Mouse (Mus musculus) hindbrain, embryonic 10.5 days (tissue): ENCODE data around the gene Syk. TPM values are rescaled to one million over a fixed set of nuclear protein-coding genes. Genes with fewer than 3 reads are reported as not detected.

ENCODE experiments used
- DNase-seq: peaks from one replicate; pipeline ENCODE4 v3.0.0-alpha.2; 2017; ENCODE audit warnings: low spot score
- H3K27ac ChIP-seq: fragments of 300-500 bp; sonication (generic); 2 replicates; pipeline ENCODE4 v1.5.1; 2016; ENCODE audit warnings: mild to moderate bottlenecking, moderate library complexity
- H3K27me3 ChIP-seq: fragments of 300-500 bp; sonication (generic); 2 replicates; pipeline ENCODE4 v1.6.1; 2016; ENCODE audit warnings: mild to moderate bottlenecking; ENCODE audit not compliant: poor library complexity, insufficient read depth, severe bottlenecking
- H3K36me3 ChIP-seq: fragments of 300-500 bp; sonication (generic); 2 replicates; pipeline ENCODE4 v1.6.1; 2016; ENCODE audit warnings: mild to moderate bottlenecking, moderate library complexity
- H3K4me1 ChIP-seq: fragments of 300-500 bp; sonication (generic); replicated peaks from 2 replicates; pipeline ENCODE4 v1.6.1; 2016; ENCODE audit warnings: mild to moderate bottlenecking
- H3K4me3 ChIP-seq: fragments of 300-500 bp; sonication (generic); 2 replicates; pipeline ENCODE4 v1.5.1; 2016; ENCODE audit warnings: mild to moderate bottlenecking, moderate library complexity
- H3K9me3 ChIP-seq: fragments of 300-500 bp; sonication (generic); 2 replicates; pipeline ENCODE4 v1.6.1; 2016; ENCODE audit warnings: mild to moderate bottlenecking, moderate library complexity
- WGBS: fragments of 180-500 bp; shearing (Covaris S2); methylation state at CpG from one replicate; pipeline ENCODE4 v1.1.7; 2016; 5-methylcytosine and 5-hydroxymethylcytosine counted together
- polyA plus RNA-seq: library from polyadenylated mRNA; unstranded; fragments of >200 nt; fragmentation: Nextera tagmentation; extraction: Ambion mirVana; gene quantifications from 2 replicates; pipeline ENCODE4 v1.2.1, GENCODE M21; 2016

Syk gene
- polyA plus RNA-seq, 1 experiment from 2014 or later = 3.3 TPM

DNA sequence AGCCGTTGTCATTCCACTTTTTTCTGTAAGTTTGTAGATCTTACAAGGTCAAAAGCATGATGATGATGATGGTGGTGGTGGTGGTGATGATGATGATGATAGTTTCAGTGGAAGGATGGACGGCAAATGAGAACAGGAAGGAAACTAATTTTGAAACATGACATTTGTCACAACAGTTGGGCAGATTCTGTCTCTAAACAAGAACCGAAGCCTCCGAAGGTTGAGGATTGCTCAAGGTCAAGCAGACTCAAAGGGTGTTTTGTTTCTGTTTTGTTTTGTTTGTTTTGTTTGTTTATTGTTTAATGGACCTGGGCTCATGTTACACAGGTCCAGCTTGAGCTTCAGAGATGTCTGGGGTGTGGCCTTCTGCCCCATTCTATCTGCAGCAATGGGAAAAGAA, 6.1 kb downstream of the Syk start:
- Histone ChIP-seq H3K4me1 (peaks cover 5% of the 10 kb centered on the region), H3K27ac (no peak overlapping the region), H3K4me3 (no peak overlapping the region), H3K9me3 (peaks cover 4% of the 10 kb centered on the region; the same call in 1 of the 2 replicates), H3K27me3 (0 out of 2 replicates have a peak, but pooled peaks cover 10% of the 10 kb centered on the region), H3K36me3 (no peaks in the 10 kb centered on the region)
- 87% methylated on average over 4 of the region's 4 CpGs for WGBS
- no peak for DNase-seq

DNA sequence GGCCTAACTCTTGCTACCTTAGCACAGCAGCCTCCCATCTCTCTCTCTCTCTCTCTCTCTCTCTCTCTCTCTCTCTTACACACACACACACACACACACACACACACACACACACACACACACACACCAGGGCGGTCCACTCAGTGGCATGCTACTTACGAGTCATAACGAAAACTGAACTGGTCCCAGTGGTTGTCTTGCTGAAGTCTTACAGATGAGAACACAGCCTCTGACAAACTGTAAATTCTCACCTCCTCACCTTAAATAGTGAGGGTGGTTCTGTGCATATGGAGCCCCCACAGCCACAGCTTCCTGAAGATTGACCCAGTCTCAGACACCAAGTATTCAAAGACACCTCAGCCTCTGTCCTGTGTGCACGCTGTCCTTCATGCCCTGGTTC, 8.9 kb downstream of the Syk start:
- DNase-seq = no peak
- no peak overlapping the region for H3K27ac ChIP-seq
- H3K36me3 ChIP-seq = no peaks in the 10 kb centered on the region
- H3K4me3 ChIP-seq = no peak overlapping the region
- 0 out of 2 replicates have a peak, but pooled peaks cover 1% of the 10 kb centered on the region for H3K27me3 ChIP-seq
- 0 out of 2 replicates have a peak, but pooled peaks cover 9% of the 10 kb centered on the region for H3K4me1 ChIP-seq
- H3K9me3 ChIP-seq = peaks cover 4% of the 10 kb centered on the region; the same call in 1 of the 2 replicates
- WGBS = 97% methylated on average over 4 of the region's 4 CpGs

DNA sequence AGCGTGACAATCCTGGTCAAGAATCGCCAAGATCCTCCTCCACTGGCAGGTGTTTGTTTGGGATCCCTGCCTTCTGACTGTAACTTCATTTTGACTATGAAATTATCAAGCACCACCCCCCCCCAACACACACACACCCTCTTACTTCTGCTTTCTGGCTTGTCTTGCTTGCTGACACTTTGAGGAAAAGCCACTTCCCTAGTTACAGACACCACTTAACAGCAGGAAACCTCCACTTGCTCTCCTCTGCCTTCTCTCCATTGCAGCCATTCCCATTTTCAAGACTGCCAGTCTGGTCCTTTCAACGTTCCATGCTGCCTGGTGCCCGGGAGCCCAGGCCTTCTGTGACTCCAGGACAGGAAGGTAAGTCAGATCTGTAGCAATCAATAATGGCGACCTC, 13.7 kb downstream of the Syk start:
- 0 out of 2 replicates have a peak overlapping the region, but pooled peaks have one; percentile 40 for H3K27ac ChIP-seq
- 0 out of 2 replicates have a peak, but pooled peaks cover 12% of the 10 kb centered on the region for H3K4me1 ChIP-seq
- DNase-seq = no peak
- H3K9me3 ChIP-seq = peaks cover 8% of the 10 kb centered on the region; the same call in 1 of the 2 replicates
- 83% methylated on average over 5 of the region's 5 CpGs for WGBS
- H3K4me3 ChIP-seq = no peak overlapping the region
- H3K36me3 ChIP-seq = no peaks in the 10 kb centered on the region
- no peaks in the 10 kb centered on the region for H3K27me3 ChIP-seq

DNA sequence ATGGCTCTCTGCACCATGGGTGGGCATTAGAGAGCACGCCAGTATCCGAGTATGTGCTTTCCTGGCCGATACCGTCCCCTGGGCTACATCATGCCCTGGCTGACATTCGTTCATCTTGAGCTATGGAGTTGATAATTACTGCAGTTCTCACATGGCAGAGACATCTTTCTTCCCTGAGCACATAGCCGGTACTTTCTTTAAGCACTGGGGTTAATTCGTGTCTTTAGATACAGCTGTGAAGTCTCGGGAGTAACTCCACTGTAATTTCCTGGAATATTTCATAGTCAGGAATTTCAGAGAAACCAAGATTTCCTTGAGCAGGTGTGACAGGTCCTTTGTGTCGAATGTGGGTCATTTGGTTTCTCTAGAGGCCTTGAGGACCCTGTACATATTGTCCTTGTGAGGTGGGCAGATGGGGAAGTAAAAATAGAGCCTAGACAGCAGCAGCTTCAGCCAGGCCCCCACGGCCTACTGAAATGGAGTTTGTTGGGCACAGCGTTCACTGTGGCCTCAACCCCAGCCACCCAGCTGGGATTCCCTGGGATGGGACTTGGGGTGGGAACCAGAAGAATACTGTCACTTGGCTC, 14.2 kb downstream of the Syk start:
- H3K36me3 ChIP-seq = no peaks in the 10 kb centered on the region
- H3K9me3 ChIP-seq = peaks cover 8% of the 10 kb centered on the region; the same call in 1 of the 2 replicates
- no peak overlapping the region for H3K4me3 ChIP-seq
- H3K4me1 ChIP-seq = 0 out of 2 replicates have a peak, but pooled peaks cover 12% of the 10 kb centered on the region
- 0 out of 2 replicates have a peak overlapping the region, but pooled peaks have one; percentile 40 for H3K27ac ChIP-seq
- H3K27me3 ChIP-seq = no peaks in the 10 kb centered on the region
- no peak for DNase-seq
- 78% methylated on average over 11 of the region's 11 CpGs for WGBS

DNA sequence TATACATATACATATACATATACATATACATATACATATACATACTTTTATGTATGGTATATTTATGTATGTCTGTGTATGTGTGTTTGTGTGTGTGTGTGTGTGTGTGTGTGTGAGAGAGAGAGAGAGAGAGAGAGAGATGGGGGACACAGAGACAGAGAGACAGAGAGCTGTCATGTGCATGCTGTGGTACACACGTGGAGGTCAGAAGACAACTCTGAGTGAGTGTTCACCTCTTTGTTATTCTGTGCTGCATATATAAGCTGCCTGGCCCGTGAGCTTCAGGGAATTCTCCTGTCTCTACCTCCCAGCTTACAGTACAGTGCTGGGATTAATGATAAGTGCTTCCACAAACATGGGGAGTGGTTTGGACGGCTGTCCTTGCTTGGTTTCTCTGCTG, 15.3 kb downstream of the Syk start:
- whole genome bisulfite sequencing = 79% methylated on average over 3 of the region's 3 CpGs
- peaks cover 23% of the 10 kb centered on the region for H3K4me1 ChIP-seq
- no peak overlapping the region for H3K27ac ChIP-seq
- H3K9me3 ChIP-seq = 0 out of 2 replicates have a peak, but pooled peaks cover 5% of the 10 kb centered on the region
- DNase-seq = no peak
- H3K4me3 ChIP-seq = no peak overlapping the region
- no peaks in the 10 kb centered on the region for H3K36me3 ChIP-seq
- H3K27me3 ChIP-seq = no peaks in the 10 kb centered on the region

DNA sequence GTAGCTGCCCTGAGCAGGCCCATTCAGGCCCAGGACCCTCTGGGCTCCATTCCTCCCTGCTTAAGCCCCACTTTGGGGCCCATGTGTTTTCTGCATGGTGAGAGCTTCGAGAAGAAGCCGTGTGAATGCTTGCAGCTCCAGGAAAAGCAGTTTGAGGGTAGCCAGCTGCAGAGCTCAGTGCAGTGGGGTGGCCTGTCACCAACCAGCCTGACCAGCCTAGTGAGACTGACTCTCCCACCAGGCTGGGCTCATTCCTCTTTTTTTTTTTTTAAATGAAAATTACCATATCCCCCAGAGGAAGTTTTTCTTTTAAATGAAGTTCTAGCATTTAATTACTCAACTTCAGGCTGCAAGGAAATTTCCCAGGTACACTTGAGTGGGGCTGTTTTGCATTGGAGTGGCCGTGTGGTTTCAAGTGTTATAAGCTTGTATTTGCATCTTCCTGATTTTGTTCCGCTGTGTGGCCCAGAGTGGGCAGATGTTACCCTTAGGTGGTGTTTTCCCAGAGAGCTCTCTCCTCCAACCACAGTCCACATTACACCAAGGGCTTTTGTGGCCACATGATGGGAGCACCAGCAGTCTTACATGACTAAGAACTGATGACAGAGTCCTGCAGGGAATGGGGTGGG, 17.2 kb downstream of the Syk start:
- 0 out of 2 replicates have a peak, but pooled peaks cover 5% of the 10 kb centered on the region for H3K9me3 ChIP-seq
- DNase-seq = no peak
- WGBS = 62% methylated on average over 4 of the region's 4 CpGs
- no peak overlapping the region for H3K4me3 ChIP-seq
- no peaks in the 10 kb centered on the region for H3K36me3 ChIP-seq
- H3K4me1 ChIP-seq = peaks cover 22% of the 10 kb centered on the region
- H3K27me3 ChIP-seq = no peaks in the 10 kb centered on the region
- no peak overlapping the region for H3K27ac ChIP-seq

DNA sequence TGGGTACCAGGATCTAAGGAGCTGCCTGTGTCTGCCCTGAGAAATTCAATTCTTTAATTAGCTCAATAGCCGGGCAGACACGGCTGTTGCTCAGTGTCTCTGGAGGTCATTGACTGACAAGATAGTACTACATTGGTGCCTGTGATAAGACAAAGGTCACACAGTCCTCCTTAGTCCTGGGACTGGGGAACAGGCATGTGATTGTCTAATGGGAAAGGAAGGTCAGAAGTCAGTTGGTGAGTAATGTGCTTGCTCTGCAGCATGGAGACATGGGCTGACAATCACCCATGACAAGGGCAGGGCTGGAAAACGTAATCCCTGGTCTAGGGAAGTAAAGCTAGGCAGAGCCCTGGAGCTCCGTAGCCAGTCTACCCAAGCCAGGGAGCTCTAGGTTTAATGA, 19.8 kb downstream of the Syk start:
- 0 out of 2 replicates have a peak, but pooled peaks cover 5% of the 10 kb centered on the region for H3K9me3 ChIP-seq
- no peak for DNase-seq
- no peak overlapping the region for H3K4me3 ChIP-seq
- H3K4me1 ChIP-seq = peaks cover 24% of the 10 kb centered on the region
- no peaks in the 10 kb centered on the region for H3K27me3 ChIP-seq
- WGBS = 48% methylated on average over 4 of the region's 4 CpGs
- H3K36me3 ChIP-seq = no peaks in the 10 kb centered on the region
- H3K27ac ChIP-seq = no peak overlapping the region

DNA sequence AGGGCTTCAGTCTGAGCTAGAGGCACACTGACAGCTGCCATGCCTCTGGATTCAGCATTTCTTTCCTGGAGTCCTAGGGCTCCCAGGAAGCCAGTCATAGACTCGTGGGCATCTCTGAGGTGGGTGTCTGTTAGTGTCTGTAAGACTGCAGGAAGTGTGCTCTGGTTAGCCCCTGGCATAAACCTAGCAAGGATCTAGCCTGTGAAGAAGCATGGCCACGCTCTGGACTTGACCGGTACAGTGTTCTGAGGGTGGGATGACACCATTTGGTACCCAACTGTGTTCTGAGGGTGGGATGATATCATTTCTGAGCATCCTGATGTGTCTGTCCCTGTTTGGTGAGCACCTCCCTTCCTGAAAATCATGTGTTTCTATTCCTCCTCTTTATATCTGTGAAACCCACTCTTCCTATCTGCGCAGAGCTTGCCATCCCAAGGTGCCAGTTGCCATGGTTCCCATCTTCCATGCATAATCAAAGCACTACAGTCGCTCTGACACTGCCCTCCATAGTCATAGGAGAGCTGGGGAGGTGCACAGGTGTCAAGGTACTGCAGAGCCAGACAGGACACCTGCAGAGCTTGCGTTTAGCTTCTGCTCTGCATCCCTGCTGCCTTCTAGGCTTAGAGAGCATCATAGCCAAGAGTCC, 20.9 kb downstream of the Syk start:
- H3K36me3 ChIP-seq = no peaks in the 10 kb centered on the region
- H3K9me3 ChIP-seq = 0 out of 2 replicates have a peak, but pooled peaks cover 5% of the 10 kb centered on the region
- no peaks in the 10 kb centered on the region for H3K27me3 ChIP-seq
- H3K27ac ChIP-seq = no peak overlapping the region
- H3K4me3 ChIP-seq = no peak overlapping the region
- H3K4me1 ChIP-seq = peaks cover 24% of the 10 kb centered on the region
- no peak for DNase-seq
- 85% methylated on average over 6 of the region's 6 CpGs for WGBS

DNA sequence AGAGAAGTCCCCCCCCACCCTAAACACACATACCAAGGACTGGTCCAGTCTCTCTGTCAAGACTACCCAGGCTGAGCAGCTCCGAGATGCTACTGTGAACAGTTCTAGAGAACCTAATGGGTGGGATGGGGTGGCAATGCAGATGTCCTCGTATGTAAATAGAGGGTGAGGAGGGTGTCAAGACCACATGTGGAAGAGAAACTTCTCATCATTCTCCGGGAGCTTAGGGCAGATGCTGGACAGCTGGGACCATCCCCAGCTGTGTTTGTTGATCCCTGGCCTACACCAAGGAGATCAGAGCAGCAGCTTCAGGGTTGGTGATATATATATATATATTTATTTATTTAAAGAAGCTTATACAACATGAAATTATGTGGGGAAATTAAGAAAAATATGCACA, 22.0 kb downstream of the Syk start:
- Histone ChIP-seq H3K9me3 (0 out of 2 replicates have a peak, but pooled peaks cover 5% of the 10 kb centered on the region), H3K27ac (no peak overlapping the region), H3K27me3 (no peaks in the 10 kb centered on the region), H3K36me3 (no peaks in the 10 kb centered on the region), H3K4me1 (peaks cover 23% of the 10 kb centered on the region), H3K4me3 (no peak overlapping the region)
- WGBS = 83% methylated on average over 3 of the region's 3 CpGs
- DNase-seq = no peak

DNA sequence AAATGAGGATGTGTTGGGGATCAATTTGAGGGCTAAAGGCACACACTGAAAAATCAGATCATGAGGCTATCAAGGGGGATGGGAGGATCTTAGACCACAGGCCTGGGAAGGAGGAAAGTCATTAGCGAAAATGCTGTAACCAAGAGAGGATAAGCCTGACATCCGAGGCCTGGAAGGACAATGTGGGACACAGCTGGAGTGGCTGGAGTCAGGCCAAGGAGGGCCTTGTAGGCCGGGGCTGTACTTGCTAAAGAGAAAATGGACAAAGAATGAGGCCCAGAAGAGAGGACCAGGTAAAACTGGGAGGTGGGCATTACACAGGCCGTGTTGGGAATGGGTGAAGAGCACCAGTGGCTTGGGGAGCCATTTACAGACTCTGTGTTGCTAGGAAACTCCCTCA, 22.9 kb downstream of the Syk start:
- Histone ChIP-seq H3K36me3 (no peaks in the 10 kb centered on the region), H3K4me1 (peaks cover 22% of the 10 kb centered on the region), H3K27me3 (no peaks in the 10 kb centered on the region), H3K9me3 (0 out of 2 replicates have a peak, but pooled peaks cover 5% of the 10 kb centered on the region), H3K27ac (no peak overlapping the region), H3K4me3 (no peak overlapping the region)
- 82% methylated on average over 4 of the region's 4 CpGs for WGBS
- no peak for DNase-seq

DNA sequence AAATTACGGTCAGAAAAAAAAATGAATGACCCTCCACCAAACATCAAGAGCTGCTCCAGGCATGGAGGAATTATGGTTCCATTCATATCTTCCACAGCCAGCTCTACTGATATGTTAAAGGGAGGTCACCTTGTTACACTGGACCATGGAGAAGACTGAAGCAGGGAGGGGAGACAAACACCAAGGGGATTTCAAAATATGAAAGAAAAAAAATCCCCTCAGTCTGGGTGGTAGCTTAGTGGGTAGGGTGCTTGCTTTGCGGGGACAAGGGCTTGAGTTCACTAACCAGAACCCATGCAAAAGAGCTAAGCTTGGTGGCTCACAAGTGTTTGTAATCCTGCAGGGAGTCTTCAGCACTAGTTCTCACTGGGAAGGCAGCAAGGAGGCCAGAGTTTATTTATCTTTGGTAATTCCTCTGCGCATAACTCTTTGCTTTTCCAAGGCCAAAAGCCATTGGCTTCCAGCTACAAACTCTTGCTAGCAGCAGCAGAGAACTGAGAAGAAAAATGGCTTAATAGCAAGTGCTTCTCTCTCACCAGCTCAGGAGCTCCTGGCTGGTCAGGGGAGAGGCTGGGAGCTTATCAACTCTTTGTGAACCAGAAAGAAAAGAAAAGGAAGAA, 23.8 kb downstream of the Syk start:
- no peak for DNase-seq

DNA sequence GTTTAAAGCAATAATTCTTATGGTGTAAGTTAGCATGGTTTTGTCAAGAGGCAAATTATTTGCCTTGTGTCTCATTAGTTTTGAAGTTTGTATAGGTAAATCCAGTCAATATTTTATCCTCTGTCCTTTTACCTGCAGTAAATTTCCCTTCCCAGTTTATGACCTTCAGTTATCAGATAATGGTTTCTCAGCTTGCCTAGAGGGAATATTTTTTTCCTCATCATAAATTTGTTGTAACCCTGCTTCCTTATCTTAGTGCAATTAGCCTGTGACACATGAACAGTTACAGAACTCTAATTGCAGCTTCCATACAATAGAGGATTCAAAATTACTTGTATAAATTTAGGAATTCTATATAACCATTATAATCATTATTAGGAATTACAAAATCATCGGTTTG, 25.0 kb downstream of the Syk start:
- Histone ChIP-seq H3K4me3 (no peak overlapping the region), H3K27me3 (no peaks in the 10 kb centered on the region), H3K27ac (no peak overlapping the region), H3K36me3 (no peaks in the 10 kb centered on the region), H3K4me1 (peaks cover 14% of the 10 kb centered on the region), H3K9me3 (no peaks in the 10 kb centered on the region)
- DNase-seq = no peak
- WGBS = 91% methylated on average over 1 of the region's 1 CpGs

More for the DNA sequence above, 23.8 kb downstream of the Syk start:
- H3K4me1 ChIP-seq = peaks cover 22% of the 10 kb centered on the region
- no peaks in the 10 kb centered on the region for H3K36me3 ChIP-seq
- 79% methylated on average over 3 of the region's 3 CpGs for WGBS
- H3K27me3 ChIP-seq = no peaks in the 10 kb centered on the region
- no peak overlapping the region for H3K4me3 ChIP-seq
- H3K9me3 ChIP-seq = no peaks in the 10 kb centered on the region
- no peak overlapping the region for H3K27ac ChIP-seq
